Mouse (Mus musculus) forebrain, embryonic 10.5 days (tissue): ENCODE data around the gene Cbln3. TPM values are rescaled to one million over a fixed set of nuclear protein-coding genes. Genes with fewer than 3 reads are reported as not detected.
A peak's percentile ranks its signal among the peaks of the same experiment; 100 is the strongest.

Experiments used
- DNase-seq: peaks from one replicate; pipeline ENCODE4 v3.0.0-alpha.2; 2017; ENCODE audit warnings: low spot score; ENCODE audit errors: extremely low spot score
- H3K27ac ChIP-seq: fragments of 300-500 bp; sonication (generic); 2 replicates; pipeline ENCODE4 v1.5.1; 2016; ENCODE audit warnings: mild to moderate bottlenecking
- H3K27me3 ChIP-seq: fragments of 300-500 bp; sonication (generic); 2 replicates; pipeline ENCODE4 v1.6.1; 2016; ENCODE audit warnings: mild to moderate bottlenecking; ENCODE audit not compliant: poor library complexity, severe bottlenecking
- H3K36me3 ChIP-seq: fragments of 300-500 bp; sonication (generic); replicated peaks from 2 replicates; pipeline ENCODE4 v1.6.1; 2016; ENCODE audit warnings: mild to moderate bottlenecking, moderate library complexity
- H3K4me1 ChIP-seq: fragments of 300-500 bp; sonication (generic); 2 replicates; pipeline ENCODE4 v1.6.1; 2016
- H3K4me3 ChIP-seq: fragments of 300-500 bp; sonication (generic); 2 replicates; pipeline ENCODE4 v1.5.1; 2016; ENCODE audit warnings: mild to moderate bottlenecking, moderate library complexity
- H3K9me3 ChIP-seq: fragments of 300-500 bp; sonication (generic); 2 replicates; pipeline ENCODE4 v1.6.1; 2016; ENCODE audit warnings: mild to moderate bottlenecking, moderate library complexity
- WGBS: fragments of 180-500 bp; shearing (Covaris S2); methylation state at CpG from one replicate; pipeline ENCODE4 v1.1.7; 2016; 5-methylcytosine and 5-hydroxymethylcytosine counted together
- polyA plus RNA-seq: library from polyadenylated mRNA; unstranded; fragments of >200 nt; fragmentation: Nextera tagmentation; extraction: Ambion mirVana; gene quantifications from 2 replicates; pipeline ENCODE4 v1.2.1, GENCODE M21; 2016

Gene Cbln3
- polyA plus RNA-seq, 1 experiment from 2014 or later: 0.10 TPM

- H3K27me3 ChIP-seq: no peaks in the 10 kb centered on the region
- WGBS: under 1% methylated on average over 9 of the region's 9 CpGs
- peaks cover 23% of the 10 kb centered on the region for H3K36me3 ChIP-seq
- no peaks in the 10 kb centered on the region for H3K9me3 ChIP-seq
- H3K27ac ChIP-seq: peak overlapping the region; percentile 93
- peak overlapping the region; percentile 70 for H3K4me3 ChIP-seq
- H3K4me1 ChIP-seq: peaks cover 67% of the 10 kb centered on the region
- no peak for DNase-seq
Measured at GRCm38 (mm10) chr14:55854406-55855100, 29.6 kb downstream of the Cbln3 start.

GRCm38 (mm10) chr14:55853621-55854285, 30.4 kb downstream of the Cbln3 start, which contains the start of gene Nynrin:
Nynrin (plus strand) TSS chr14:55854010.
- Histone ChIP-seq H3K27ac (peak within 1 kb of the TSS; percentile 93), H3K4me3 (peak within 1 kb of the TSS; percentile 70), H3K36me3 (peaks cover 16% of the 10 kb centered on the region), H3K27me3 (no peaks in the 10 kb centered on the region), H3K9me3 (no peaks in the 10 kb centered on the region), H3K4me1 (peaks cover 67% of the 10 kb centered on the region)
- WGBS: 1% methylated on average over 32 of the region's 33 CpGs
- peak; percentile 84 for DNase-seq

- DNase-seq: peak; percentile 70
- Histone ChIP-seq H3K9me3 (no peaks in the 10 kb centered on the region), H3K4me3 (peak overlapping the region; percentile 70), H3K36me3 (peaks cover 11% of the 10 kb centered on the region), H3K27me3 (no peaks in the 10 kb centered on the region), H3K4me1 (peaks cover 64% of the 10 kb centered on the region), H3K27ac (peak overlapping the region; percentile 93)
- 3% methylated on average over 11 of the region's 11 CpGs for WGBS
Measured at GRCm38 (mm10) chr14:55852646-55853551, 31.3 kb downstream of the Cbln3 start.

- H3K36me3 ChIP-seq: no peaks in the 10 kb centered on the region
- H3K27ac ChIP-seq: no peak overlapping the region
- DNase-seq: no peak
- no peaks in the 10 kb centered on the region for H3K27me3 ChIP-seq
- H3K4me1 ChIP-seq: peaks cover 46% of the 10 kb centered on the region
- no peak overlapping the region for H3K4me3 ChIP-seq
- no peaks in the 10 kb centered on the region for H3K9me3 ChIP-seq
- 69% methylated on average over 6 of the region's 6 CpGs for WGBS
Measured at GRCm38 (mm10) chr14:55850885-55851284, 33.3 kb downstream of the Cbln3 start.

- DNase-seq: no peak
- Histone ChIP-seq H3K4me3 (no peak overlapping the region), H3K36me3 (no peaks in the 10 kb centered on the region), H3K9me3 (no peaks in the 10 kb centered on the region), H3K27me3 (no peaks in the 10 kb centered on the region), H3K4me1 (peaks cover 3% of the 10 kb centered on the region; the same call in 1 of the 2 replicates), H3K27ac (no peak overlapping the region)
- 86% methylated on average over 9 of the region's 9 CpGs for WGBS
Measured at GRCm38 (mm10) chr14:55845506-55846294, 38.5 kb downstream of the Cbln3 start.

- Histone ChIP-seq H3K4me1 (peaks cover 19% of the 10 kb centered on the region), H3K36me3 (no peaks in the 10 kb centered on the region), H3K27me3 (no peaks in the 10 kb centered on the region), H3K27ac (no peak overlapping the region), H3K4me3 (no peak overlapping the region), H3K9me3 (no peaks in the 10 kb centered on the region)
- DNase-seq: no peak
- 80% methylated on average over 4 of the region's 4 CpGs for WGBS
Measured at GRCm38 (mm10) chr14:55842794-55843193, 41.4 kb downstream of the Cbln3 start.

GRCm38 (mm10) chr14:55840853-55841366, 43.3 kb downstream of the Cbln3 start:
- no peak for DNase-seq
- Histone ChIP-seq H3K27me3 (no peaks in the 10 kb centered on the region), H3K9me3 (no peaks in the 10 kb centered on the region), H3K4me1 (peaks cover 23% of the 10 kb centered on the region), H3K4me3 (no peak overlapping the region), H3K36me3 (no peaks in the 10 kb centered on the region), H3K27ac (no peak overlapping the region)
- WGBS: 80% methylated on average over 4 of the region's 4 CpGs

GRCm38 (mm10) chr14:55838740-55839139, 45.5 kb downstream of the Cbln3 start:
- H3K4me1 ChIP-seq: peaks cover 38% of the 10 kb centered on the region
- no peaks in the 10 kb centered on the region for H3K27me3 ChIP-seq
- H3K27ac ChIP-seq: no peak overlapping the region
- H3K4me3 ChIP-seq: no peak overlapping the region
- DNase-seq: no peak
- WGBS: 90% methylated on average over 4 of the region's 4 CpGs
- H3K36me3 ChIP-seq: peaks cover 5% of the 10 kb centered on the region; the same call in 1 of the 2 replicates
- H3K9me3 ChIP-seq: no peaks in the 10 kb centered on the region

- H3K27me3 ChIP-seq: no peaks in the 10 kb centered on the region
- H3K4me1 ChIP-seq: peaks cover 38% of the 10 kb centered on the region
- peaks cover 8% of the 10 kb centered on the region; the same call in 1 of the 2 replicates for H3K36me3 ChIP-seq
- H3K9me3 ChIP-seq: no peaks in the 10 kb centered on the region
- WGBS: 86% methylated on average over 5 of the region's 5 CpGs
- DNase-seq: no peak
- H3K4me3 ChIP-seq: no peak overlapping the region
- no peak overlapping the region for H3K27ac ChIP-seq
Measured at GRCm38 (mm10) chr14:55838312-55838711, 45.9 kb downstream of the Cbln3 start.

- peaks cover 29% of the 10 kb centered on the region for H3K4me1 ChIP-seq
- peaks cover 39% of the 10 kb centered on the region for H3K36me3 ChIP-seq
- H3K9me3 ChIP-seq: no peaks in the 10 kb centered on the region
- no peak for DNase-seq
- H3K4me3 ChIP-seq: no peak overlapping the region
- no peak overlapping the region for H3K27ac ChIP-seq
- no peaks in the 10 kb centered on the region for H3K27me3 ChIP-seq
- WGBS: 78% methylated on average over 5 of the region's 5 CpGs
Measured at GRCm38 (mm10) chr14:55834808-55835533, 49.2 kb downstream of the Cbln3 start.

- Histone ChIP-seq H3K27ac (no peak overlapping the region), H3K36me3 (peaks cover 58% of the 10 kb centered on the region), H3K4me1 (peaks cover 36% of the 10 kb centered on the region), H3K4me3 (no peak overlapping the region), H3K9me3 (no peaks in the 10 kb centered on the region), H3K27me3 (peaks cover 8% of the 10 kb centered on the region)
- DNase-seq: no peak
- 88% methylated on average over 4 of the region's 4 CpGs for WGBS
Measured at GRCm38 (mm10) chr14:55833126-55833525, 51.1 kb downstream of the Cbln3 start.
